Mouse (Mus musculus) myocyte (in vitro differentiated cells): Measurements from ENCODE around the gene Slc7a7.

Source experiments
- CEBPB ChIP-seq: IDR thresholded peaks from 2 replicates; pipeline ENCODE4 v1.6.1; 2011; ENCODE audit warnings: mild to moderate bottlenecking, moderate library complexity; ENCODE audit not compliant: poor library complexity, insufficient read depth, severe bottlenecking
- E2F4 ChIP-seq: IDR thresholded peaks from one replicate; pipeline ENCODE4 v1.6.1; 2011; ENCODE audit warnings: mild to moderate bottlenecking, control low read depth, moderate library complexity; ENCODE audit not compliant: insufficient read depth
- MAX ChIP-seq: IDR thresholded peaks from one replicate; pipeline ENCODE4 v1.6.1; 2011; ENCODE audit warnings: low read depth, mild to moderate bottlenecking, control low read depth
- MYOD1 ChIP-seq, 3 experiments: IDR thresholded peaks; one replicate each; pipeline ENCODE4 v1.6.1; 2011; ENCODE audit warnings: control low read depth in 2 of 3, low read depth in 2 of 3, mild to moderate bottlenecking in 2 of 3, moderate library complexity in 1 of 3; ENCODE audit not compliant: insufficient read length in 2 of 3, control insufficient read depth in 1 of 3
- POLR2A ChIP-seq: IDR thresholded peaks from one replicate; pipeline ENCODE4 v1.6.1; 2011; ENCODE audit warnings: low read depth, mild to moderate bottlenecking, control low read depth, moderate library complexity; ENCODE audit not compliant: insufficient read length
- SRF ChIP-seq: IDR thresholded peaks from one replicate; pipeline ENCODE4 v1.6.1; 2011; ENCODE audit warnings: low read depth; ENCODE audit not compliant: control insufficient read depth, insufficient read length
- TCF12 ChIP-seq: IDR thresholded peaks from one replicate; pipeline ENCODE4 v1.6.1; 2011; ENCODE audit warnings: mild to moderate bottlenecking, control low read depth; ENCODE audit not compliant: poor library complexity, insufficient read depth, severe bottlenecking
- USF1 ChIP-seq: IDR thresholded peaks from one replicate; pipeline ENCODE4 v1.6.1; 2011; ENCODE audit warnings: low read depth, mild to moderate bottlenecking, control low read depth, moderate library complexity

DNA sequence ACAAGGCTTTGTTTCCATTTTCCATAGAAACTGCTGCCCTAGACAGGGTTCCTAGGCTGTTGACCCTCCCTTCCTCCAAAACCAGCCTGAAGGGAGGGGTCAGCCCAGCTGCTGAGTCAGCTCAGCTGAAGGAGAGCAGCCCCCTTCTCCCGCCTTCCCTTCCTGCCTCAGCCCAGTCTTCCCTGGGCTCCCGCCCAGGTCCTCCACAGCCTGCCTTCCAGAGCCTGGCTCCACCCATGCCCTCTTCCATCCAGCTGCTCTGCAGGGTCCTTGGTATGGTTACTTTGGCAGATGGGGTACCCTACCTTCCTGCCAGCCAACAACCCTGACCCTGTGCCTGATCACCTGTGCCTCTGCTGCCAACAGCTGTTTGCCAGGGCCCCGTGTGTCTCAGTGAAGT is 25.6 kb upstream of the Slc7a7 start:
- TF ChIP-seq POLR2A (no peak), MYOD1 (IDR thresholded peaks at IDR 0.05; ENCODE audit: control insufficient read depth in 1 of 3, insufficient read length in 2 of 3, low read depth in 2 of 3) (no peak), MAX (no peak), E2F4 (no peak), USF1 (no peak), CEBPB (no peak), SRF (no peak), TCF12 (no peak)
